ENCODE assay signal across 20 mouse cellular contexts in genomic region chr11:81871506-81872213, GRCm38 (mm10). TPM values are rescaled to one million over a fixed set of nuclear protein-coding genes. Genes with fewer than 3 reads are reported as not detected.
"Had no signal": no experiment of that assay in that cellular context is flagged by ENCODE, and none has a peak within 500 bp of the region (broad histone marks: within the 10 kb centered on the region; RNA-seq: fewer than 3 reads in every experiment).

No protein-coding gene starts in this region.

- H3K4me3 ChIP-seq: kidney, embryonic 15.5 days; limb, embryonic 15.5 days; liver, embryonic 12.5 days; myocyte; neural tube, embryonic 15.5 days had no signal

- H3K4me2 ChIP-seq: kidney, embryonic 15.5 days; limb, embryonic 15.5 days; liver, embryonic 12.5 days; lung, embryonic 14.5 days; neural tube, embryonic 15.5 days had no signal

- H3K9me3 ChIP-seq: kidney, embryonic 15.5 days; limb, embryonic 15.5 days; liver, embryonic 12.5 days; neural tube, embryonic 15.5 days had no signal

- H3K27me3 ChIP-seq: kidney, embryonic 15.5 days; limb, embryonic 15.5 days; liver, embryonic 12.5 days; neural tube, embryonic 15.5 days had no signal

- DNase-seq: kidney, postnatal 14 days; lung, embryonic 14.5 days; lung, postnatal 10 days; lung, postnatal 4 days; right cerebral cortex, adult 18-20 months; right cerebral cortex, postnatal 25 days; thymus, postnatal 36 days had no signal

- ATAC-seq: liver, embryonic 12.5 days had no signal

- H3K9ac ChIP-seq: kidney, embryonic 15.5 days; limb, embryonic 15.5 days; liver, embryonic 12.5 days; lung, embryonic 14.5 days; neural tube, embryonic 15.5 days had no signal

- H3K36me3 ChIP-seq: kidney, embryonic 15.5 days; limb, embryonic 15.5 days; liver, embryonic 12.5 days; neural tube, embryonic 15.5 days had no signal

- H3K27ac ChIP-seq: kidney, embryonic 15.5 days; limb, embryonic 15.5 days; liver, embryonic 12.5 days; neural tube, embryonic 15.5 days had no signal

- H3K4me1 ChIP-seq: kidney, embryonic 15.5 days; limb, embryonic 15.5 days; liver, embryonic 12.5 days had no signal

RNA-seq across cellular contexts. Expression of gene 5530401A14Rik, which starts 11.2 kb away (rescaled TPM):
- total RNA-seq: megakaryocyte, adult 5-6 weeks had no signal
- polyA plus RNA-seq: large intestine, adult 2 months; limb, embryonic 11.5 days; limb, embryonic 15.5 days; liver, embryonic 12.5 days; liver, embryonic 16.5 days; lung, embryonic 14.5 days; myocyte; neural tube, embryonic 11.5 days; small intestine, adult 2 months; stomach, embryonic 16.5 days; thymus, postnatal 0 days had no signal
